Mouse (Mus musculus) heart, adult 18-20 months (tissue): ENCODE measurements around the gene Iqcg. TPM values are rescaled to one million over a fixed set of nuclear protein-coding genes. Genes with fewer than 3 reads are reported as not detected.

ENCODE experiments used
- DNase-seq, 2 experiments: peaks; one replicate each; pipeline ENCODE4 v3.0.0; 2021 to 2022; ENCODE audit warnings: mixed read lengths in 1 of 2
- total RNA-seq, 2 experiments: library from RNA; stranded (reverse); gene quantifications; 2 replicates each; pipeline ENCODE4 v1.2.3; 2021

Gene Iqcg
- total RNA-seq, 2 experiments from 2014 or later, result 0.49 to 0.62 TPM

DNA sequence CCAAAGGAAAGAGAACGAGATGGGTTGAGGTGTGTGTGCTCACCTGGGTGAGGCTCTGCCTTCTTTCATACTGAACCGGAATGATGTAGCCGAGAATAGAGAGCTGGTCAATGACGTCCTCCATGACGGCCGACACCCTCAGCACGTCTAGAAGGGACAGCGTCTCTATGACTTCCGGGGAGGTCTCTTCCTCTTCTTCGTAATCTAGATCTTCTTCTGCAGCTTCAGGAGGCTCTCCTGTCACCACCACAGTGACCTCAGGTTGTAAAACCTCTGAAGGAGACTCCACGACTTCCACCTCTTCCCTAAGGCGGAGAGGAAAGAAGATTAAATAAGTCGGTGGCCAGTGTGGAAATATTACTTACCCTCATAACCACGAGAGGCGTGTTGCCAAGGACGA is 6.2 kb downstream of the Iqcg start:
- no peak for DNase-seq

- no peak for DNase-seq
Measured at GRCm38 (mm10) chr16:33048686-33049085, 7.3 kb downstream of the Iqcg start.

- DNase-seq, result no peak
Measured at GRCm38 (mm10) chr16:33048004-33048403, 8.0 kb downstream of the Iqcg start.

DNA sequence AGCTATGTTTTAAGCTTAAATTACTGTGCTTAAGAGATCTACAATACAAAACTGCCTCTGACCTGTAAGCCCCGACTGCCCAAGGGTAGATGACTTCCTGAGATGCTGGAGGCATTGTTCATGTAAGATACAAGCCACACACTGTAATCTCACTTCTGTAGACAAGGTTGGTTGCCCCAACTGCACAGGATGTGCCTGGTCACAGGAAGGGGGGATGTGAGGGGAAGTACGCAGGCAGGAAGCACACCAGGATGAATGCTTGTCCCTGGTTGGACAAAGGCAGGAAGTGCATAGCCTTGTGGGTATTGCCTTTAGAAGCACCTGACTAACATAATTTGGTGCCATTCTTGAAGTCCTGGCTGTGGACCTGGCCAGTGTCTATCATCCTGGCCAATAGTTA is 12.8 kb downstream of the Iqcg start:
- DNase-seq, result no peak

GRCm38 (mm10) chr16:33042682-33043081 is 13.3 kb downstream of the Iqcg start:
- DNase-seq, result no peak

DNA sequence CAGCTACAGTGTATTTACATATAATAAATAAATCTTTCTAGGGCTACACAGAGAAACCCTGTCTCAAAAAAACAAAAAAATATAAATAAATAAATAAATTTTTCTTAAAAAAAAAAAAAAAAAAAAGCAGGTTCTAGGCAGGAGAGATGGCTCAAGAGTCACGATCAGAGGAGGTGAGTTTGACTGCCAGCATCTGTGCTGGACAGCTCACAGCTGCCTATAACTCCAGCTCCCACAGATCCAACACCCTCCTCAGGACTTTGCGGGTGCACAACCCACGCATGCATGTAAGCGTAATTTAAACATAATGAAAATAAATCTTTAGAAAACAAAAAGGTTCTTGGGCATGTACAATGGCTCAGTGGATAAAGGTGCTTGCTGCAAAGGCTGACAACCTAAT is 20.0 kb downstream of the Iqcg start:
- DNase-seq, result no peak

GRCm38 (mm10) chr16:33026357-33026756 is 29.7 kb downstream of the Iqcg start:
- DNase-seq, result no peak

GRCm38 (mm10) chr16:33024456-33025104 is 31.4 kb downstream of the Iqcg start:
- DNase-seq, result no peak

GRCm38 (mm10) chr16:33023750-33024149 is 32.3 kb downstream of the Iqcg start:
- DNase-seq, result peak; percentile 81 to 92

DNA sequence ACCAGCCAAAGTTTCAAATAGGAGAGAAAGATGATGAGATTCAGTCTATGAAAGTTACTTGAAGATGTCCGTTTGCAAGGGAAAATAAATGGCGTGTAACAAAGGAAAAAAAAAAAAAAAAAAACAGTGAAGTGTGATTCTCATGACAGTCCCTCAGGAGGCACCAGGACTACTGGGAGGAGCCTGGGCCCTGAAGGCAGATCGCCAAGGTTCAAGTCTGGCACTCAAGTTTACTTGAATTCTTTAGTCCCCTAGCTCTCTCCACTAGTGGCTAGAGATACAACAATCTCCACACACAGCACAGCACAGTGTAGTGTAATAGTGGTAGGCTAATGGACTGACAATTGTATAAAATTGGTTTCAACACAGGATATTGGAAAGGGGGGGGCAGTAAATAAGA is 34.6 kb downstream of the Iqcg start:
- DNase-seq, result no peak

DNA sequence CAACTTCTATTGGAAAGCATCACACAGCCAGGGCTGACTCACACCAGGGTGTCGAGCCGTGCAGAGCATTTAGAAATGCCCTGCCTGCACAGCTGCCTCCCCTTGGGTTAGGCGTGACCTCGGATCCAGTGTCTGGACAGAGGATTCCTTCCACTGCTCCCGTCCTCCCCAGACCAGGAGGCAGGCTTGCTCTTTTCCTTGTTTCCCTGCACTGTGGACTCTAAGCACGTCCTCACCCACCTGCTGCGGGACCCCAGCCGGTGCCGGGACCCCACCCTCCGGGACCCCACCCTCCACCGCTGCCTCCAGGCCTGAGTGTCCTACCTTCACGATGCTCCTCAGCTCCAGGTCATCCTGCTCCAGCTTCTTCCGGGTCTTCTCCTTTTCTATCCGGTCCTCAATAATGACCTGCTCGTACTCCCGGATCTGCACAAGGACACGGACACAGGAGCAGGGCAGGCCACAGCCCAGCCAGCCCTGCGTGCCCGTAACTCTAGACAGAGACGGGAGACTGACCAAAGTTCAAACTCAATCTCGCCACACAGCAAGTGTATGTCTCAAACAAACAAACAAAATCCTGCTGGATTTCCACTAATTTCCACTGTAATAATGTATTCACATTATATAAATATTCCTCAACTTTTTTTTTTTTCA is 36.8 kb downstream of the Iqcg start:
- peak in 1 of 2 experiments; percentile 7 for DNase-seq

GRCm38 (mm10) chr16:33017677-33018349 is 38.2 kb downstream of the Iqcg start:
- no peak for DNase-seq

DNA sequence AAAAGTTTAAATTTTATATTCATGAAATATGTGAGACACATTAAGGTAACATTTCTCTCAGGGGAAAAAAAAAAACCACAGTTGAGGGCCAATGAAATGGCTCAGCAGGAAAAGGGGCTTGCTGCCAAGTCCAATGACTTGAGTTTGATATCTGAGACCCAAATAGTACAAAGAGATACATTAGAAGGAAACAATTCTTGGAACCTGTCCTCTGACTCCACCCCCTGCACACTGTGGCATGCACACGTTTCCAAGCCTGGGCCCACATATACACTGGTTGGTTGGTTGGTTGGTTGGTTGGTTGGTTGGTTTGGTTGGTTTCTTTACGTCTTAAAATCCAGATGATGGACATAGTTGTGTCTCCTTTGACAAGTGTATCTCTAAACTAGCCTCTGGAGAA is 40.0 kb downstream of the Iqcg start:
- no peak for DNase-seq

DNA sequence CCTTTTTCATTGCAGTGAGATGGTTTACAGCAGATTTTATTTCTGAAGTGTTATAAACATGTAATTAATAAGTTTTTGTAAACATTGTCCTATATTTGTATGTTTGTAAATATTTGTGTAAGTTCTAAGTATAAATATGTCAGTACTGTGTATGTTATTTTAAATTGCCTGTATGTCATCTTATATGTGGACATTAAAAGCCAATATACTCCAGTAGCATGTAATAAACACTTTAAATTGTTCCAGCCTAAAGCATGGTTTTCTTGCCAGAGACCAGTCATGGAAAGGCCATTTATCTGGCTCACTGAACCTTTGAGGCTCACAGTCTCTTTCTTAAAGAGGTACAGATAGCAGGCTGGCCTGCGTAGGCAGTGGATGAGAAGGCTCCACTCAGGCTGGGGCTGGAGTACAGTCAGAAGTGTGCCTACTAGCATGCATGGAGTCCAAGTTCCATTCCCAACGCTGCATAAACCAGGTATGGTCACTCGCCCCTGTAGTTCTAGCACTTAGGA is 40.6 kb downstream of the Iqcg start:
- no peak for DNase-seq

DNA sequence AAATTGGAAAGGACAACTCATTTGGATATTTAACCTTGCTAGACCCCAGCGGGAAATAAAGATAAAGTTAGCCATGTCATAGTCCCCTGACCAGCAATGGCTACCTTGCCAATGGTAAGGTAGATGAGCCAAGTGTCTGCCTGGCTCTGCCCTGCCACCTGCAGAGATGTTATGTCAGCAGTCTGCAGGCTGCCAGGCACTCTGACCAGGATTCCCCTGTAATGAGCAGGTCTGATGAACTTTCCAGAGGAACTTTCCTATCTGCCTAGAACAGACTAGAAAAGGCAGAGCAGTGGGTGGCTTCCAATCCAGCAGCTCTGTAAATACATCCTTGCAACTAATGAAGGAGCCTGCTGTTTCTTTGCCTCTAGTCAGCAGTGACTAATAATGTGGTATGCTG is 41.1 kb downstream of the Iqcg start:
- peak in 1 of 2 experiments; percentile 9 for DNase-seq

DNA sequence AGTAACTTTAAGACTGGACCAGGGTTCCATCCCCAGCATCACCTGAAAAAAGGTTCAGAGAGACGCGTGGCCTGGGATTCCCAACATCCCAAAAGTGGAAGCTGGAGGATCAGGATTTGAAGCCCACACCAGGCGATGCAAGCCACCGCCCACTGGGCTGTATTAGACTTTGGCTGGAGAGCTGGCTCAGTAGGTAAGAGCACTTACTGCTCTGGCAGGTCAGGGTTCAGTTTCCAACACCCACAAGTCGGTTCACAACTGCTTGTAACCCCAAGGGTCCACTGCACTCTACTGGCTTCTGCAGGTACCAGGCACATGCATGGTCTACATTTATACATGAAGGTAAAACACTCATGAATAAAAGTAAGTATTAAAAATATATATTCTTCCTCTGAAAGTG is 42.2 kb downstream of the Iqcg start:
- DNase-seq, result no peak

- DNase-seq, result no peak
Measured at GRCm38 (mm10) chr16:33010166-33010565, 45.9 kb downstream of the Iqcg start.

DNA sequence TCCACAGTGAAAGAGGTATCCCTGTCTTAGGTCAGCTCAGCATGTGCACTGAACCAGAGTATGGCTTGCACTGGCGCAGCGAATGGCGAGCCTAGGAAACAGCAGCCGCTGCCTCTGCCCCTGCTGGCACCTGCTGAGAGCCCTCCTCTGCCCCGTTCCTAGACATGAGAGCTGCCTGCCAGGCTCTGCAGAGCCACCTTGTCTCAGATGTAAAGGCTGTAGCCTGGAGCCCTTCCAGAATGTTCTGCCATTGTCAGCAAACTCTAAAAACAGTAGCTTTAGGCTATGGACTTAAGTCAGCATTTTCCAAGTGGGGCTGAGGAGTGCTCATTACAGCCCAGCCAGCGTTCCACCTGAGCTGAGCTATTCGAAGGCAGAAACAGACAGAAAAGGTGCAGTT is 48.6 kb downstream of the Iqcg start:
- DNase-seq, result no peak

DNA sequence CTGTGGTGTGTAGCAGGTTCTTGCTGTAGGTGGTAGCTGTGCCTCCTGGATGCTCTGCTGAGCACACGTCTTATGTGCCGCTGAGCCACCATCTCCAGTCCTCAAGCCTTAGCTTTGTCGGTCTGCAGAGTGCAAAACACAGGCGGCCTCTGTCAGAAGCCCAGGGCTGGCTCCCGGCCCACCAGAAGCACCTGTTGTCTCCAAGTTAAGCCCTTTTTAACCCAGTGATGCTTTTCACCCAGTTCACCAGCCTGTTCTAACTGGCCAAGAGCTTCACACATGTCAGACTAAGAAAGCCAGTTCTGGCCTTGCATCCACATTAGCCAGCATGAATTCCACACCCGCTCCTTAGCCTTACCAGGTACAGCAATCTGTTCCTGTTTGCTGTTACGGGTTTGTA is 49.1 kb downstream of the Iqcg start:
- no peak for DNase-seq

DNA sequence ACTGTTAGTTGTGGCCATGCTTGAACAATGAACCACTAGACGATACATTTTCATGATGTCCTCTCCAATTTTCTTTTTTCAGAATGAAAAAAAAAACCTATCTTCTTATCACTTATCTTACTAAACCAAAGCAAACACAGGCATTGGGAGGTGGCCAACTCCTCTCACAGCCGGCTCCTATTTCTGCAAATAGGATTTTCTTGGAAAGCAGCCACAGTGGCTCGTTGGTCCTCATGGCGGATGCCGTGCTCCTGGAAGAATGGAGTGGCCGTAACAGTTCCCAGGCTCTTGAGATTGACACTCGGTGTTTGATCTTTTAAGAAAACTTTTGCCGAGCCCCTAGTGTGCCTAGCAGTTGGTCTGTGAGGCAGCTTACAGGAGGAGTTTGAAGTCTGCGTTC is 50.8 kb downstream of the Iqcg start:
- peak; percentile 12 to 35 for DNase-seq

DNA sequence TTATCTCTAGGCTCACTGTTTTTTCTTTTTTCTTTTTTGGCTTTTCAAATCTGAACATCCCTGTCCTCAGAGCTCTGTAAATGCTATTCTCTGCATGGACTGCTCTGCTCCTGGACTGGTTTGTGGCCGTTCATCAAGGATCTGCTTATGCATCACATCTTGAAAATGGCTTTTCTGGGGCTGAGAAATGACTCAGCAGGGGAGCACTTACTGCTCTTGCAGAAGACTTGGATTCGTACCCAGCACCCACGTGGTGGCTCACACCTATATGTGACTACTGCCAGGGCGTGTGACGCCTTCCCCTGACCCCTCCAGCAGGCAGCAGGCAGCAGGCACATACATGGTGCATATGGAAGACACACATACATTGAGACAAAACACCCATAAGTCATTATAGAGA is 63.9 kb downstream of the Iqcg start:
- no peak for DNase-seq

GRCm38 (mm10) chr16:32984631-32985030 is 71.4 kb downstream of the Iqcg start:
- no peak for DNase-seq

DNA sequence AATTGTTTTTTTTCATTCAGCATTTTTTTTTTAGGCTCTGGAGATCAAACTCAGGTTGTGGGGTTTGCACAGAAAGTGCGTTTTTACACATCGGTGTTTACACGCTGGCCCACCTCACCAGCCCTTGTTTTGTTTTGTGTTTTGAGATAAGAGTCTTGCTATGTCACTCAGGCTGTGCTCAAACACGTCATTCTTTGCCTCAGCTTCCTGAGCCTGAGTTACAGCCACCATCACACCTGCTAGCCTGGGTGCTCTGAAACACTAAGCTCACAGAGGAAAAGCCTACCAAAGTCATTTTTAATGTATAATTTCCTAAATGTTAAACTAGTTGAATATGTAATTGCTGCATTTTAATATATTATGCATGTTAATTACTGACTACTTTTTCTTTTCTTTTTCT is 74.6 kb downstream of the Iqcg start:
- no peak for DNase-seq

- no peak for DNase-seq
Measured at GRCm38 (mm10) chr16:32980227-32980626, 75.8 kb downstream of the Iqcg start.
